Comparison of ENCODE assay signal across 16 mouse cellular contexts in the genomic region with DNA sequence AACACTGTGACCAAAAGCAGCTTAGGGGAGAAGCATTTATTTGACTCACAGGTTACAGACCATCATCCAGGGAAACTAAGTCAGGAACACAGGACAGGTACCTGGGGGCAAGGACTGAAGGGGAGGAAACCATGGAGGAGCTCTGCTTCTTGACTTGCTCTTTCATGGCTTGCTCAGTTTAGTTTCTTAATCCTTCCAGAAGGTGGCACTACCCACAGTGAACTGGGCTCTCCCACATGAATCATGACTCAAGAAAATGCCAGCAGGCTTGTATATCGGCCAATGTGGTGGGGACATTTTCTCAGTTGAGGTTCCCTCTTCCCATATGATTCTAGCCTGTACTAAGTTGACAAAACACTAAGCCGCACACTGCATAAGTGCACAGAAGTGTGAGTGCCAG. TPM values are rescaled to one million over a fixed set of nuclear protein-coding genes. Genes with fewer than 3 reads are reported as not detected.
DNase-seq lines count a peak whose midpoint lies in the region; ATAC-seq and TF ChIP-seq lines count a peak whose summit lies in the region.
"Had no signal": no experiment of that assay in that cellular context is flagged by ENCODE, and none has a peak within 500 bp of the region (broad histone marks: within the 10 kb centered on the region; RNA-seq: fewer than 3 reads in every experiment).

No protein-coding gene starts in this region.

- no peak for TF ChIP-seq POLR2A in MEL (IDR thresholded peaks at IDR 0.05; ENCODE audit: control insufficient read depth in 1 of 2, insufficient read depth in 1 of 2, low read depth in 1 of 2, low read length in 2 of 2, poor library complexity in 1 of 2)

- no peak for TF ChIP-seq EP300 in MEL (IDR thresholded peaks at IDR 0.05; ENCODE audit: low read depth in 1 of 2, low read length in 2 of 2)

- H3K36me3 ChIP-seq in kidney, postnatal 0 days (ENCODE audit: insufficient read depth, low read length), result peaks cover 36% of the 10 kb centered on the region
- peaks cover 27 to 39% of the 10 kb centered on the region in 2 experiments for H3K36me3 ChIP-seq in MEL (ENCODE audit: control insufficient read depth in 1 of 2, insufficient read depth in 2 of 2, low read length in 2 of 2)

- peak; percentile 30; the same call in 1 of the 2 replicates for TF ChIP-seq CTCF in kidney, postnatal 0 days (IDR thresholded peaks at IDR 0.05; ENCODE audit: low read depth)
- peak in 2 of 3 experiments; percentile 14 to 40; a peak in 2 of 6 replicates for TF ChIP-seq CTCF in MEL (IDR thresholded peaks at IDR 0.05 in 2 of 3, conservative IDR thresholded peaks at IDR 0.05 in 1 of 3; ENCODE audit: control insufficient read depth in 1 of 3, insufficient read depth in 1 of 3, low read depth in 2 of 3, low read length in 3 of 3, poor library complexity in 1 of 3, severe bottlenecking in 1 of 3)

- H3K27me3 ChIP-seq in kidney, postnatal 0 days (ENCODE audit: insufficient read depth, low read length), result no peaks in the 10 kb centered on the region
- no peaks in the 10 kb centered on the region for H3K27me3 ChIP-seq in MEL (ENCODE audit: control insufficient read depth in 1 of 2, insufficient read depth in 2 of 2, low read length in 2 of 2)
- H3K27me3 ChIP-seq: heart, embryonic 12.5 days; liver, embryonic 13.5 days; midbrain, embryonic 12.5 days had no signal

- H3K27ac ChIP-seq in kidney, postnatal 0 days, result no peak overlapping the region
- H3K27ac ChIP-seq in MEL (ENCODE audit: control insufficient read depth, low read depth, low read length), result no peak overlapping the region
- H3K27ac ChIP-seq: liver, embryonic 13.5 days; midbrain, embryonic 12.5 days had no signal

- no peak overlapping the region for H3K4me3 ChIP-seq in kidney, postnatal 0 days (replicated peaks; ENCODE audit: low read depth, low read length)
- no peak overlapping the region for H3K4me3 ChIP-seq in MEL (ENCODE audit: control insufficient read depth in 1 of 2, insufficient read depth in 1 of 2, low read depth in 2 of 2, low read length in 2 of 2)
- H3K4me3 ChIP-seq: heart, embryonic 12.5 days; liver, embryonic 13.5 days; midbrain, embryonic 12.5 days had no signal

- no peak overlapping the region for H3K4me2 ChIP-seq in kidney, postnatal 0 days (ENCODE audit: low read length)
- H3K4me2 ChIP-seq: heart, embryonic 12.5 days; liver, embryonic 13.5 days; midbrain, embryonic 12.5 days had no signal

- peak; percentile 17 for DNase-seq in adrenal gland, adult 2 months
- no peak for DNase-seq in adrenal gland, postnatal 10 days
- DNase-seq in kidney, postnatal 0 days (ENCODE audit: low spot score), result no peak
- no peak for DNase-seq in kidney, adult 8-10 months
- peak; percentile 52 for DNase-seq in MEL (ENCODE audit: low read depth, low spot score)
- no peak for DNase-seq in layer of hippocampus, postnatal 36 days
- no peak for DNase-seq in cerebellum, adult 8-10 months
- DNase-seq: B cell, adult 2 months; cerebellum, adult 11 months; gastrocnemius, postnatal 10 days; kidney, adult 18-20 months; liver, embryonic 13.5 days had no signal

- no peak for ATAC-seq in kidney, postnatal 0 days (replicated peaks; ENCODE audit: low FRiP score, low read depth)
- ATAC-seq in megakaryocyte progenitor cell, adult 5-6 weeks (replicated peaks; ENCODE audit: poor library complexity), result peak; percentile 80
- ATAC-seq: forebrain, embryonic 16.5 days had no signal

- 84% methylated on average over 2 of the region's 2 CpGs for WGBS in kidney, postnatal 0 days

- no peak; the same call in 1 of the 2 replicates for TF ChIP-seq RAD21 in MEL (IDR thresholded peaks at IDR 0.05; ENCODE audit: low read depth, low read length)

- 0 out of 2 replicates have a peak, but pooled peaks cover 1% of the 10 kb centered on the region for H3K79me2 ChIP-seq in MEL (ENCODE audit: control insufficient read depth, insufficient read depth, low read length, poor library complexity)

- H3K9ac ChIP-seq in kidney, postnatal 0 days (ENCODE audit: low read depth, low read length), result no peak overlapping the region
- H3K9ac ChIP-seq in MEL (ENCODE audit: control insufficient read depth, low read depth, low read length, poor library complexity, severe bottlenecking), result no peak overlapping the region
- H3K9ac ChIP-seq: heart, embryonic 12.5 days; liver, embryonic 13.5 days; midbrain, embryonic 12.5 days had no signal

- no peaks in the 10 kb centered on the region for H3K4me1 ChIP-seq in kidney, postnatal 0 days (replicated peaks; ENCODE audit: insufficient read depth, low read length)
- H3K4me1 ChIP-seq in MEL (ENCODE audit: control insufficient read depth in 1 of 2, insufficient read depth in 2 of 2, low read length in 2 of 2), result peaks cover 9% of the 10 kb centered on the region in 2 experiments
- H3K4me1 ChIP-seq: heart, embryonic 12.5 days; liver, embryonic 13.5 days; midbrain, embryonic 12.5 days had no signal

- H3K9me3 ChIP-seq in kidney, postnatal 0 days (replicated peaks; ENCODE audit: low read length), result no peaks in the 10 kb centered on the region
- no peaks in the 10 kb centered on the region for H3K9me3 ChIP-seq in MEL (replicated peaks; ENCODE audit: insufficient read depth, low read length)
- H3K9me3 ChIP-seq: heart, embryonic 12.5 days; liver, embryonic 13.5 days; midbrain, embryonic 12.5 days had no signal

TF ChIP-seq in MEL, 35 proteins besides CTCF, POLR2A, EP300 and RAD21:
- TF ChIP-seq BHLHE40 (IDR thresholded peaks at IDR 0.05; ENCODE audit: borderline replicate concordance, low read depth, low read length) (no peak), MEF2A (IDR thresholded peaks at IDR 0.05; ENCODE audit: extremely low read depth, insufficient replicate concordance, low read depth, low read length, poor library complexity, severe bottlenecking) (no peak), KAT2A (conservative IDR thresholded peaks at IDR 0.05; ENCODE audit: low read depth, low read length) (no peak), SMC3 (IDR thresholded peaks at IDR 0.05; ENCODE audit: low read depth, low read length) (peak; percentile 29; the same call in 1 of the 2 replicates), TBP (IDR thresholded peaks at IDR 0.05; ENCODE audit: low read depth, low read length) (no peak), TCF12 (IDR thresholded peaks at IDR 0.05; ENCODE audit: low read depth, low read length) (no peak), MAFK (IDR thresholded peaks at IDR 0.05; ENCODE audit: borderline replicate concordance, low read depth, low read length) (no peak)
TF ChIP-seq in MEL: peak in this region for 1.

RNA-seq across cellular contexts. Expression of a gene that starts 12.0 kb away (rescaled TPM):
- 10 to 100 TPM; 37.0 to 37.4 TPM for total RNA-seq in adrenal gland, adult 2 months (2021)
- polyA plus RNA-seq in adrenal gland, adult 2 months (2012; rRNA removed), result 2.7 and 3.9 TPM in 2 replicates
- 10 to 100 TPM; 22.1 to 24.3 TPM for total RNA-seq in adrenal gland, postnatal 10 days (2021)
- polyA plus RNA-seq in kidney, postnatal 0 days (2015; fragmentation: Nextera tagmentation; extraction: Ambion mirVana), result 24.2 and 25.9 TPM in 2 replicates
- total RNA-seq in MEL (2012; rRNA removed), result 45.3 and 47.3 TPM in 2 replicates
- polyA plus RNA-seq in MEL (2012; ENCODE audit: insufficient read depth in 1 of 2, insufficient read length in 2 of 2, low read depth in 1 of 2, low replicate concordance in 2 of 2, missing spikeins in 1 of 2), result 10 to 100 TPM in 1 of 2 experiments, not detected in 1; 43.3 TPM
- 44.1 and 53.1 TPM in 2 replicates for total RNA-seq in megakaryocyte progenitor cell, adult 5-6 weeks (2015)
- 43.6 and 56.7 TPM in 2 replicates for total RNA-seq in megakaryocyte progenitor cell, adult 5-6 weeks (2017)
- 10 to 100 TPM; 18.8 to 20.1 TPM for total RNA-seq in layer of hippocampus, postnatal 36 days (2021)

RNA-seq across cellular contexts. Expression of a gene that starts 16.4 kb away (rescaled TPM):
- 10 to 100 TPM in 1 of 2 experiments, 1 to 10 TPM in 1; 6.9 to 10.8 TPM for total RNA-seq in adrenal gland, adult 2 months (2021)
- 0.36 and 0.38 TPM in 2 replicates for polyA plus RNA-seq in adrenal gland, adult 2 months (2012; rRNA removed)
- 10 to 100 TPM in 1 of 2 experiments, 1 to 10 TPM in 1; 7.7 to 10.5 TPM for total RNA-seq in adrenal gland, postnatal 10 days (2021)
- polyA plus RNA-seq in kidney, postnatal 0 days (2015; fragmentation: Nextera tagmentation; extraction: Ambion mirVana), result 10.1 and 11.2 TPM in 2 replicates
- not detected in 2 replicates for total RNA-seq in MEL (2012; rRNA removed)
- polyA plus RNA-seq in MEL (2012; ENCODE audit: insufficient read depth in 1 of 2, insufficient read length in 2 of 2, low read depth in 1 of 2, low replicate concordance in 2 of 2, missing spikeins in 1 of 2), result not detected
- not detected in 2 replicates for total RNA-seq in megakaryocyte progenitor cell, adult 5-6 weeks (2015)
- not detected in 2 replicates for total RNA-seq in megakaryocyte progenitor cell, adult 5-6 weeks (2017)
- total RNA-seq in layer of hippocampus, postnatal 36 days (2021), result 10 to 100 TPM; 77.1 to 81.8 TPM

Comparison
In these comparisons a context has a peak if more than half of its experiments do, and no peak if none do; other contexts are left out.
1. DNase-seq: peak in adrenal gland, adult 2 months (single experiment) and MEL (single experiment); none in adrenal gland, postnatal 10 days (single experiment), kidney, postnatal 0 days (single experiment), kidney, adult 8-10 months (0 of 2), layer of hippocampus, postnatal 36 days (0 of 2) and cerebellum, adult 8-10 months (single experiment).
2. RNA of a gene that starts 16.4 kb away (total RNA-seq): 77.1 to 81.8 TPM in layer of hippocampus, postnatal 36 days; 6.9 to 10.8 TPM in adrenal gland, adult 2 months, 7.7 to 10.5 TPM in adrenal gland, postnatal 10 days, not detected in megakaryocyte progenitor cell, adult 5-6 weeks and not detected in MEL; every median in the first group is over 4 times any median in the second.